Mouse (Mus musculus) central nervous system, embryonic 14 days (tissue): ENCODE results near the gene Gsg1. TPM values are rescaled to one million over a fixed set of nuclear protein-coding genes. Genes with fewer than 3 reads are reported as not detected.

Experiments used
- polyA plus RNA-seq: library from polyadenylated mRNA; depleted of rRNA; stranded (reverse); fragments of >200 nt; gene quantifications from 2 replicates; pipeline ENCODE4 v1.2.3, GENCODE M21; 2012; rRNA removed

The Gsg1 gene
- 0.20 and 0.28 TPM in 2 replicates for polyA plus RNA-seq

GRCm38 (mm10) chr6:135254153-135254552 is at the start of gene Gsg1:
Gene Gsg1, minus strand, starts transcription at chr6:135254351.

DNA sequence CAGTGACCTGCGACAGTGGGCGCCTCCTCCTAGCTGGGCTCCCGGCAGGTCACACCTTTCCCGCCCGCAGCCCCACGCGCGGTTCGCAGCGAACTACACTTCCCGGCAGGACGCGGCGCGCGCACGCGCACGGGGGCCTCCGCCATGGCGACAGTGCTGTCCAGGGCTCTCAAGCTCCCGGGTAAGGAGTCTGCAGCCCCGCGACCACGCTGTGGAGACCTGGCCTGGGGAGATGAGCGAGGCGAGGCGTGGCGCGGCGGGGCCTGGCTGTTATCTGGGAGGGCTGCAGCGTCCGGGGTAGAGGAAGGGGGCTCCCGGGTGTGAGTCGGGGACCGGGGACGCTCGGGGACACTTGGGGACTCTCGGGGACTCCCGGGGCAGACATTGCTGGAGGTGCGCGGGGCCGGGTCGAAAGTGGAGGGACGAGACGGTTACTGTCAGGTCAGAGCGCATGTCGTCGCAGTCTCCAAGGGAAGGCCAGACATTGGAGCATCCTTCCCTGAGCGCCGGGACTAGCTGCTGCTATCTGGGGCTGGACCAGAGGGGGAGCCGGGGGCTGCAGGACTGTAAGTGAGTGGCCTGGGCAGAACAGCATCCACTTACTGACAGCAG is 56.1 kb downstream of the Gsg1 start, which contains the start of the genes Fam234b and Hebp1:
Fam234b (plus strand) TSS at position 57 of the 612 bp plus-strand sequence.
Hebp1 (minus strand) TSS at position 102 of the 612 bp plus-strand sequence.

Other genes with a start within 250 kb of the Gsg1 start
- gene Ddx47, start 242.7 kb downstream of the Gsg1 start, polyA plus RNA-seq = 92.2 and 95.7 TPM in 2 replicates
- gene Gprc5a, start 188.7 kb downstream of the Gsg1 start, polyA plus RNA-seq = 0.32 and 0.48 TPM in 2 replicates
- not detected in 2 replicates for gene Gprc5d, start 136.1 kb downstream of the Gsg1 start, polyA plus RNA-seq
- gene Fam234b, start 56.4 kb downstream of the Gsg1 start, polyA plus RNA-seq = 62.2 and 64.4 TPM in 2 replicates
- gene Hebp1, start 56.3 kb downstream of the Gsg1 start, polyA plus RNA-seq = 6.5 and 9.0 TPM in 2 replicates
- not detected in 2 replicates for gene Pbp2, start 56.1 kb upstream of the Gsg1 start, polyA plus RNA-seq
- 30.1 and 64.6 TPM in 2 replicates for gene Emp1, start 108.2 kb upstream of the Gsg1 start, polyA plus RNA-seq